Mouse (Mus musculus): ENCODE results near the gene Ccar1. TPM values are rescaled to one million over a fixed set of nuclear protein-coding genes. Genes with fewer than 3 reads are reported as not detected.
A peak's percentile ranks its signal among the peaks of the same experiment; 100 is the strongest.

Ccar1 gene
- 102 and 116 TPM in 2 replicates for polyA plus RNA-seq (2015; fragmentation: Nextera tagmentation; extraction: Ambion mirVana)

DNA sequence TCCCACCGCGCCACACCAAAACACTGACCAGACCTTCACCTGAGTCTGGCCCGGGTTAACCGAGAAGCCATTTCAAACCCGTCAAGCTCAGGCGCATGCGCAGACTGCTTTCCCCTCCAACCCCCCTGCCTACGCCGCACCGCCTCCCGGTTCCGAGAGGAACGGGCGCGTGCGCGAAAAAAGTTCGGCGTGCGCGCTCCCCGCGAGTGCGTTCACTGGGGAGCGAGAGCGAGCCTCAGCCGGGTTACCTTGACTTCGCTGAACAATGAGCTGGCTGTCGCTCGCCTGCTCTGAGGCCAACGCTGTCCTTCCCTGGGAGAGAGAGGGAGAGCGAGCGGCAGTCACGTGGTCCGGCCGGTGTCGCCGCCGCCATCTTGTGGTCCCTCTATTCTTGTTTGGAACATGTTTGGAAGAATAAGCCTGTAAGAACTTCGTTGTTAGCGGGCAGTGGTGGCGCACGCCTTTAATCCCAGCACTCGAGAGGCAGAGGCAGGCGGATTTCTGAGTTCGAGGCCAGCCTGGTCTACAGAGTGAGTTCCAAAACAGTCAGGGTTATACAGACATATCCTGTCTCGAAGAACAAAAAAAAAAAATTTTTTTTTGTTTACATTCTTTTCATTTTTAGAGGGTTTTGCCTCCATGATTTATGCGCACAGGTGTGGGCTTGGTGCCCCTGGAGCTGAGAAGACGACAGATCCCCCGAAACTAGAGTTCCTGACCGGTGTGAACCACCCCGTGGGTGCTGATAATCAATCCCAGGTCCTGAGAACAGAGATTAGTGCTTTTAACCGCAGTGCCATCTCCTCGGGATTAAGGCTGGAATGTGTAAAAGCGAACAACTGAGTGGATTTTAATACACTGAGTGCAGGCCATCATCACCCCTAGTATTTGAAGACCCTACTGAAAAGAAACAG, at the start of gene Ccar1:
Gene Ccar1, minus strand, starts transcription at position 110 of the 914 bp plus-strand sequence.
- peaks cover 38% of the 10 kb centered on the region for H3K4me1 ChIP-seq (replicated peaks)
- H3K27me3 ChIP-seq, result no peaks in the 10 kb centered on the region
- no peaks in the 10 kb centered on the region for H3K9me3 ChIP-seq
- 4% methylated on average over 55 of the region's 55 CpGs for WGBS
- peak within 1 kb of the TSS; percentile 95 for H3K4me3 ChIP-seq
- peak within 1 kb of the TSS; percentile 75 for H3K4me2 ChIP-seq
- H3K27ac ChIP-seq (replicated peaks), result peak within 1 kb of the TSS; percentile 97
- H3K36me3 ChIP-seq, result peaks cover 30% of the 10 kb centered on the region
- peak; percentile 99 for ATAC-seq (ENCODE audit: low read depth)
- peak within 1 kb of the TSS; percentile 98 for H3K9ac ChIP-seq

DNA sequence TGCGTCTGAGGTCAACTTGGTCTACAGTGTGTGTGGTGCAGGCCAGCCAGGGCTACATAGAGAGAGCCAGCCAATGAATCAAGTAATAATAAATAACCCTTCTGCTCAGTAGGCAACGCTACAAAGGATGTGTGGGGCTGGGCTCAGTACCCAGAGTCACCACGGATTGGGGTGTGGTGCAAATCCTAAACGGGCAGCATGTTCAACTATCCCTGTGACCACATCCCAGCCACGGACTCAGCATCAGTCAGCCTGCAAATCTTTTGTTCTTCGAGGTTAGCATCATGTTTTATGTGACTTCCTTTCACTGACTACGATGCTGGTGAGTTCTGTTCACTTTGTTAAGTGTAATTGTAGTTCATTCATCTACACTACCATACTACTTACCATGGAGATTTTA, 48.6 kb upstream of the Ccar1 start:
- no peaks in the 10 kb centered on the region for H3K27me3 ChIP-seq
- no peak overlapping the region for H3K4me3 ChIP-seq
- H3K9ac ChIP-seq, result no peak overlapping the region
- WGBS, result 87% methylated on average over 7 of the region's 7 CpGs
- H3K27ac ChIP-seq (replicated peaks), result no peak overlapping the region
- H3K4me1 ChIP-seq (replicated peaks), result peaks cover 18% of the 10 kb centered on the region
- H3K9me3 ChIP-seq, result no peaks in the 10 kb centered on the region
- H3K4me2 ChIP-seq, result no peak overlapping the region
- no peak for ATAC-seq (ENCODE audit: low read depth)
- peaks cover 34% of the 10 kb centered on the region for H3K36me3 ChIP-seq

DNA sequence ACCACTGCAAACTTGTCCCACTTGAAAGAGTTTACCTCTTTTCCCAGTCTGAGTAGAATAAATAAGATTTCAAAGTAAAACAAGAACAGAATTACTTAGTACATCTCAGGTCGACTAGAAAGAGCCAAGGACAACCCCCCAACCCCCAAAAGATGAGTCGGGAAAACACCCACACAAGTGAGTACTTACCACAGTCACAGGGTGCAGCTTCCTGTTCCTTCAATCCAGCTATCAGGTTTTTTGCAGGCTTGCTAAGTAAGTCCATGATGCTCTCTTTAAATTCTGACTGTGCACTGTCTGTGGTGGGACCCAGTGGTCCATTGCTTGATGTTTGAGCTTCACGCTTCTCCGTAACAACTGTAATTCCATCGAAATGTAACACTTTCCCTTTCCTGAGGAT, 45.9 kb upstream of the Ccar1 start:
- no peak overlapping the region for H3K4me3 ChIP-seq
- no peak overlapping the region for H3K4me2 ChIP-seq
- no peak overlapping the region for H3K27ac ChIP-seq (replicated peaks)
- peaks cover 7% of the 10 kb centered on the region; the same call in 1 of the 2 replicates for H3K4me1 ChIP-seq (replicated peaks)
- H3K9me3 ChIP-seq, result no peaks in the 10 kb centered on the region
- WGBS, result 89% methylated on average over 5 of the region's 5 CpGs
- H3K27me3 ChIP-seq, result no peaks in the 10 kb centered on the region
- H3K36me3 ChIP-seq, result peaks cover 53% of the 10 kb centered on the region
- no peak for ATAC-seq (ENCODE audit: low read depth)
- no peak overlapping the region for H3K9ac ChIP-seq

DNA sequence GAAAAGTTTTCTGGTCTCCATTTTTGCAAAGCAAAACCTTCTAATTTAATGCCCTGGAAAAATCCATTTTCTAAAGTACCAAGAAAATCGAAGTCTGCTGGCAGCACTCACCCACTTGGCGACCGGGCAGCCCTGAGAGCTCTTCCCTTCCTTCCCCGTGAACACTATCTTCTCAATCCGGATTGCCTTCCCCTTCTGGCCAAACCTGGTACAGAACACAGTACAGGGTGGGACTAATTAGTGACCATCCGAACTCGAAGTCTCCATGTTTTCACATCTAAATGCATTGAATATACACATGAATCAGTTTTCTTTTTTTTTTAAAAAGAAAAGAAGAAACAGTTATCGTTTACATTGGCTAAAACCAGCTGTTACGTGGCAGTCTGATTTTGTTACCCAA, 40.7 kb upstream of the Ccar1 start:
- no peak overlapping the region for H3K9ac ChIP-seq
- WGBS, result 88% methylated on average over 9 of the region's 9 CpGs
- H3K36me3 ChIP-seq, result peaks cover 65% of the 10 kb centered on the region
- H3K27me3 ChIP-seq, result no peaks in the 10 kb centered on the region
- no peaks in the 10 kb centered on the region for H3K9me3 ChIP-seq
- H3K4me1 ChIP-seq (replicated peaks), result peaks cover 7% of the 10 kb centered on the region; the same call in 1 of the 2 replicates
- H3K4me3 ChIP-seq, result no peak overlapping the region
- H3K27ac ChIP-seq (replicated peaks), result no peak overlapping the region
- ATAC-seq (ENCODE audit: low read depth), result no peak
- H3K4me2 ChIP-seq, result no peak overlapping the region

DNA sequence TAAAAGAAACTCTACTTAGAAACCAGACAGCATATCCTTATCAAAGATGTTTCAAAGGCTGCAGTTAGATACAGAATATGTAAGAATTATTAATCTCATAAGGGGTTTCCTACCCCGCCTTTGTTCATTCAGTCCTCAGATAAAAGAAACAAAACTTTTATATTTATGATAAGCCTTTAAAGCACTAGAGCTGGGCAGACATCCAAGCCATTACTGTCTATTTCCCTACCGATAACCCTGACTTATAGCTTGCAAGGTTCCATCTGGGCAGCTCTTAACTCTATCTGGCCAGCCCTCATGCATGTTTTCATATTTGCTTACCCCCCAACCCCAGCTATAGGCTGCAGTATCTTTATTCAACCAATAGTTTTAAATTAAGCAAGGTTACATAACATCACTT, 39.5 kb upstream of the Ccar1 start:
- peaks cover 7% of the 10 kb centered on the region; the same call in 1 of the 2 replicates for H3K4me1 ChIP-seq (replicated peaks)
- no peaks in the 10 kb centered on the region for H3K9me3 ChIP-seq
- H3K4me3 ChIP-seq, result no peak overlapping the region
- no peak overlapping the region for H3K4me2 ChIP-seq
- no peak overlapping the region for H3K27ac ChIP-seq (replicated peaks)
- no peak for ATAC-seq (ENCODE audit: low read depth)
- H3K36me3 ChIP-seq, result peaks cover 64% of the 10 kb centered on the region
- WGBS, result 64% methylated on average over 2 of the region's 2 CpGs
- no peak overlapping the region for H3K9ac ChIP-seq
- H3K27me3 ChIP-seq, result no peaks in the 10 kb centered on the region

DNA sequence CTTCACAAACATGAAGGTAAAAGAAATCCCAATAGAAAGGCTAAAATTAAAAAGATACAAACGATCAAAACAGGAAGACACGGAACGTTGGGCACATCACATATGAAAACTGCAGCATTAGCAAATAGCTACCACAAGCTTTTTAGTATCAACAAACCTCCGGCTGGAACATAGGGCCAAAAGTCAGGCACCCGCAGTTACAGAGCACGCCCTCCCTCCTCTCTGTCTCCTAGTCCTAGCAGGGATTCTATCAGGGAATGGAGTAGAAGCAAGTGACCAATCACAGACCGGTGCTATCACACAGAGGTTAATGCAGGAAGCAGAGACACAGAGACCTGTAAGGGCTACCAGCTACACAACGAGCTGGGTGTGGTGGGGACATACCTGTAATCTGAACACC, 32.4 kb upstream of the Ccar1 start:
- WGBS, result 89% methylated on average over 8 of the region's 8 CpGs
- peaks cover 55% of the 10 kb centered on the region for H3K36me3 ChIP-seq

DNA sequence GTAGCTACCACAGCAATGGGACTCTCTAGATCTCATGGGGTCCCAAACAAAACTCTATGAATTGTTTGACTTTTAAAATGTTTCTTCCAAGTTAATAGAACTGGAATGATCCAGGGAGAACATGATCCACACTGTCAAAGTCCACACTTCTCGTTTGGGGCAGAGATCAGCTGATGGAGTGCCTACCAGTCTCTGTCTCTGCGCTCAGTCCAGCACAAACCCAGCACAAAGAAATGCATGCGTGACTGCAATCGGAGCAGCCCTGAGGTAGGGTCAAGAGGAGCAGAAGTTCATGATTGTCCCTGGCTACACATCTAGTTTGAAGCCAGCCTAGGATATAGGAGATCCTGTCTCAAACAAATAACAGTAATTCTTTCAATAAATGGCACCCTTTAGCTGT, 31.3 kb upstream of the Ccar1 start:
- H3K27ac ChIP-seq (replicated peaks), result no peak overlapping the region
- H3K4me2 ChIP-seq, result no peak overlapping the region
- H3K36me3 ChIP-seq, result peaks cover 62% of the 10 kb centered on the region
- no peaks in the 10 kb centered on the region for H3K9me3 ChIP-seq
- no peaks in the 10 kb centered on the region for H3K4me1 ChIP-seq (replicated peaks)
- H3K4me3 ChIP-seq, result no peak overlapping the region
- H3K27me3 ChIP-seq, result no peaks in the 10 kb centered on the region
- no peak for ATAC-seq (ENCODE audit: low read depth)
- no peak overlapping the region for H3K9ac ChIP-seq
- 86% methylated on average over 4 of the region's 4 CpGs for whole genome bisulfite sequencing

More for the DNA sequence above, 32.4 kb upstream of the Ccar1 start:
- H3K4me3 ChIP-seq, result no peak overlapping the region
- H3K27me3 ChIP-seq, result no peaks in the 10 kb centered on the region
- no peak for ATAC-seq (ENCODE audit: low read depth)
- H3K4me1 ChIP-seq (replicated peaks), result no peaks in the 10 kb centered on the region
- no peak overlapping the region for H3K4me2 ChIP-seq
- H3K27ac ChIP-seq (replicated peaks), result no peak overlapping the region
- no peak overlapping the region for H3K9ac ChIP-seq
- H3K9me3 ChIP-seq, result no peaks in the 10 kb centered on the region

DNA sequence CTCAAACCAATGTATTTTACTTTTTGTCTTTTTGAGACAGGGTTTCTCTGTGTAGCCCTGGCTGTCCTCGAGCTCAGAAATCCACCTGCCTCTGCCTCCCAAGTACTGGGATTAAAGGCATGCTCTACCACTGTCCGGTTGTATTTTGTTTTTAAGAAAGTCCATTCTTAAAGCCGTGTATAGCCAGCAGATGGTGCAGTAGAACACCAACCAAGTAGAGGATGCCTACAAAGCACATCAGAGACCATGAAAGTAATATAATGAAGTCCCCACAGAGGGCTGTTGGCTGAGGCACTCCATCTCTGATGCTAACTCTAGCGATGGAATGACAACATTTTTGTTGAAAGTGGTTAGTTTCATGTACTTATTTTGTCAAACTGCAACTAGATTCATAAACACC, 17.9 kb upstream of the Ccar1 start:
- no peaks in the 10 kb centered on the region for H3K9me3 ChIP-seq
- no peaks in the 10 kb centered on the region for H3K4me1 ChIP-seq (replicated peaks)
- WGBS, result 82% methylated on average over 4 of the region's 4 CpGs
- H3K27me3 ChIP-seq, result no peaks in the 10 kb centered on the region
- H3K4me2 ChIP-seq, result no peak overlapping the region
- no peak overlapping the region for H3K9ac ChIP-seq
- H3K36me3 ChIP-seq, result peaks cover 48% of the 10 kb centered on the region
- no peak overlapping the region for H3K27ac ChIP-seq (replicated peaks)
- no peak overlapping the region for H3K4me3 ChIP-seq
- ATAC-seq (ENCODE audit: low read depth), result no peak

DNA sequence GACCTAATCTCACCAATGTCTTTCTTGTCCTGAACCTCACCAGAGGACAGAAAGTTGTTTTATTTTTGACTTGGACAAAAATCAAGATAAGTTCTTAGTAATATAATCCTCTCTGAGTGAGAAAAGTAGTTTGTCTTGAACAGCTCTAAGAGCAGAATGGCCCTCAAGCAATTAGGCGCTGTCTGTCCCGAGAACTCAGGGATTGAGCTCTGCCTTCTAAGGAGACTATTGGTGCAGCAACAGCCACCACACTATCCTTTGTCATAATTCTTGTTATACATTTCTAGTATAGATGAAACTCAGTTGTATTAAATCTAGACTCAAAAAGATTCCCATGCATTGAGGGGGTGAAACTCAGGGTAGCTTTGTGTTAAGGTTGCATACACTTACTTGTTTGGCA, 16.7 kb upstream of the Ccar1 start:
- WGBS, result 92% methylated on average over 2 of the region's 2 CpGs
- no peaks in the 10 kb centered on the region for H3K27me3 ChIP-seq
- H3K36me3 ChIP-seq, result peaks cover 40% of the 10 kb centered on the region
- no peak for ATAC-seq (ENCODE audit: low read depth)
- H3K4me1 ChIP-seq (replicated peaks), result no peaks in the 10 kb centered on the region
- no peak overlapping the region for H3K4me3 ChIP-seq
- H3K27ac ChIP-seq (replicated peaks), result no peak overlapping the region
- H3K9me3 ChIP-seq, result no peaks in the 10 kb centered on the region
- H3K9ac ChIP-seq, result no peak overlapping the region
- H3K4me2 ChIP-seq, result no peak overlapping the region

DNA sequence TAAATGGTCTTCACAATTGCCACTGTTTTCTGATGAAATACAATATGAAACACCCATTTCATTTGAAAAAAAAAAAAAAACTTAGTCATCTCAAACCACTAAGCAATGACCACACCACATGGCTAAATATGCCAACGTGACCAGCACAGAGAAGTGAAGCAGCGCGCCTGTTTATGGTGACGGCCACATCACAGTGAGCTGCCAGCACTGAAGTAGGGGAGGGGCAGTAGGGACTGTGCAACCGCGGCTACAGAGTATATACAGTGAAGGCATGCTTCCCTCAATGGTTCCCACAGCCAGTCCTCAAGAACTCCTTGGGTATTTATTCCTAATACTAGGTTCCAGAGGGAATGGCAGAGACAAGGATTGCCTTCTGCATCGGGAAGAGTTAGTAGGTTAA, 16.2 kb upstream of the Ccar1 start:
- Histone ChIP-seq H3K36me3 (peaks cover 35% of the 10 kb centered on the region), H3K27ac (replicated peaks) (no peak overlapping the region)
- WGBS, result 94% methylated on average over 7 of the region's 7 CpGs

DNA sequence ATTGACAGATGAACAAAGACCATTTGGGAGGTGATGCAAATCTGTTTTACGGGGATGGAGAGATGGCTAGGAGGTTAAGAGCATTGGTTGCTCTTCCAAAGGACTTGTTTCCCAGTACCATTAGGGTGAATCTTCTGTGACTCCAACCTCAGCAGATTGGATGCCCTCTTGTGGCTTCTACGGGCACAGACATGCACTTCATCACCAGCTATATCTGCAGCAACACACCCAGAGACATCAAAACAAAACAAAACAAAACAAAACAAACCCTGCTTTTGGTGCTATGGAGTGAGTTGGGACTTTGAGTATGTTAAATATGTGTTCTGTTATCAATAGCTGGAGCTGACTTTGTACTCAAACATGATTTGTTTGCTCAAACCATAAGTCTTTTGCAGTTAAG, 12.0 kb upstream of the Ccar1 start:
- H3K36me3 ChIP-seq, result peaks cover 4% of the 10 kb centered on the region; the same call in 1 of the 2 replicates
- H3K27ac ChIP-seq (replicated peaks), result no peak overlapping the region
- WGBS, result 72% methylated on average over 2 of the region's 2 CpGs
- H3K9me3 ChIP-seq, result no peaks in the 10 kb centered on the region
- no peak overlapping the region for H3K4me3 ChIP-seq
- no peak overlapping the region for H3K4me2 ChIP-seq
- no peak overlapping the region for H3K9ac ChIP-seq
- ATAC-seq (ENCODE audit: low read depth), result no peak
- no peaks in the 10 kb centered on the region for H3K4me1 ChIP-seq (replicated peaks)
- H3K27me3 ChIP-seq, result no peaks in the 10 kb centered on the region

More for the DNA sequence above, 16.2 kb upstream of the Ccar1 start:
- H3K4me3 ChIP-seq, result no peak overlapping the region
- H3K4me2 ChIP-seq, result no peak overlapping the region
- H3K27me3 ChIP-seq, result no peaks in the 10 kb centered on the region
- no peak overlapping the region for H3K9ac ChIP-seq
- no peak for ATAC-seq (ENCODE audit: low read depth)
- H3K9me3 ChIP-seq, result no peaks in the 10 kb centered on the region
- no peaks in the 10 kb centered on the region for H3K4me1 ChIP-seq (replicated peaks)

DNA sequence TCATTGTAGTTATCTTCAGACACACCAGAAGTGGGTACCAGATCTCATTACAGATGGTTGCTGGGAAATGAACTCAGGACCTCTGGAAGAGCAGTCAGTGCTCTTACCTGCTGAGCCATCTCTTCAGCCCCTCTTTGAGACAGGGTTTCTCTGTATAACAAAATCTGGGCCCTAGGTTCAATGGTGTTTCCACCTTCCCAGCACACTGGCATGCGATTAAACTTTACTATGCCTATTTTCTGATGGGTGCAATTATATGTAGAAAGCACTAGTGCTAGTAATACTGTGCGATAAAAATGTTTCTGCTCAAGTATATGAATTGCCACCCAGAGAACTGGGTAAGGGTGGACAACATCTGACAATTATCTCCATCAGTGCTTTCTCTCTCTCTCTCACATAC, 11.2 kb upstream of the Ccar1 start:
- Histone ChIP-seq H3K4me1 (replicated peaks) (no peaks in the 10 kb centered on the region), H3K4me3 (no peak overlapping the region)
- 100% methylated on average over 2 of the region's 2 CpGs for WGBS

More for the DNA sequence above, 11.2 kb upstream of the Ccar1 start:
- no peaks in the 10 kb centered on the region for H3K9me3 ChIP-seq
- H3K4me2 ChIP-seq, result no peak overlapping the region
- no peaks in the 10 kb centered on the region for H3K27me3 ChIP-seq
- no peak overlapping the region for H3K9ac ChIP-seq
- ATAC-seq (ENCODE audit: low read depth), result no peak
- H3K27ac ChIP-seq (replicated peaks), result no peak overlapping the region
- peaks cover 4% of the 10 kb centered on the region; the same call in 1 of the 2 replicates for H3K36me3 ChIP-seq
